Mouse (Mus musculus): ENCODE results near the gene Aldh4a1.
A peak's percentile ranks its signal among the peaks of the same experiment; 100 is the strongest.

Aldh4a1 gene

DNA sequence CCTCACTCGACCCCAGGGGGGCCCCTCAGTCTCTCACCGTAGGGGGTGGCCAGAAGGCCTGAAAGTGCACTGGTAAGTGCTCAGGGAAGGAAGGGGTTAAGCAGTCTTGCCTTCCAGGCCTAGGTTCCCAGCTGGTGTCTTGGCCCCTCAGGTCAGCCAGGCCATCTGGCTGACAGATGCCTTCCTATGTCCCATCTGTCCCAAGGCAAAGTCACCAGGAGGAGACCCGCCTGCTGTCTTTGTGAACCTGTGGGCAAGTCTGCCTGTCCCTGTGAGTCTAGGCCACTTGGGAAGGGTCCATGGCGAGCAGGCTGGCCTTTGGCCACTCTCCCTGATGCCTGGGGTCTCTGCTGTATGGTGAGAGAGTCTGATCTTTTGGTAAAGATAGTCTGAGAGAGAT is 32.2 kb upstream of the Aldh4a1 start:
- DNase-seq = no peak

DNA sequence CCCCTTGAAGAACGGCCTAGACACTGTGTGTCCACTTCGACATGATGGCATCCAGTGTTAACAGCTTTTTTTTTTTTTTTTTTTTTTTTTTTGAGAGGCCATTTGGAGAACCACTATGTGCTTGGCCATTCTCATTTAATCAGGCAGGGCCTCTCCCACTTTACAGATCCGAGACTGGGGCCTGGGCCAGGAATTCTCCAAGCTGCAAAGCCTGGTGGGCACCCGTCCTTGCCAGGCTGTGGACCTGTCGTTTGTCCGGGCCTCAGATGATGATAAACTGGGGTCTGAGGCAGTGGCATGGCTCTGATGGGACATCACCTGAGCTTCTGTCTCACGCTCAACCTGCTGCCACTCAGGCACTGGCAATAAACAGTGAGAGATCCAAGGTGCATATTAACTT is 29.8 kb upstream of the Aldh4a1 start:
- no peak for DNase-seq

DNA sequence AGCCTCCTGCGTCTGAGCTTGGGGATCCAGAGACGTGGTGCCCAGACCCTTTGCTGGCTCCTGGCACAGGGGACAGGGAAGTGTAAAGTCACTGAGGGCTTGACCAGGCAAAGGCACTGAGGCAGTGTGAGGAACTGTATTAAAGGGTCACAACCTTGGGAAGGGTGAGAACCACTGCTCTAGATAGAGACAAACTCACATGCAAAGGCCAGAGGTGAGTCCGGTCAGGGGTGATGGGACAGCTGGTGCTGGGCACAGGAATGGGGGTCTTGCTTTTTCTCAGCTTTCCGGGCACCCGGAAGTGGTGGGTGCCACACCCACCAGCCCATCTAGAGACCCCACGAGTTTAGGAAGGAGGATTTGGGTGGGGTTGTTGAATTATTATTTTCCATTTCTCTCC is 29.3 kb upstream of the Aldh4a1 start:
- no peak for DNase-seq

DNA sequence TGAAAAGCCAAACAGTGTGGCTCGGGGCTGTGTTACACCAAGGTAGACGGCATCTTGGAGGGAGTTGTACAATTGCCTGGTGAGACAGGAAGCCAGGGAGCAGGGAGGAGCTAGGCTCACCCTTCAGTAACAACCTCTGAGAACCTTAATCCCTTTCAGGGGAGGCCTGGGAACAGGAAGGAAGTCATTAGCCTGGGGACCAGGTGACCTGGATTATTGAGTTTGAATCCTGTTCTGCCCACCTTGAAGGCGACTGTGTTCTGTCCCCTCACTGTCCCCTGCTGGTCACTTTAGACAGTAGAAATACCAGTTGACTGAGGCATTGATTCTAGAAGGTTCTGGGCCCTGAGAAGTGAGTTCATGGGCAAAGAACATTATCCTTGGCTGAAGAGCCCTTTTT is 28.6 kb upstream of the Aldh4a1 start:
- no peak for DNase-seq

DNA sequence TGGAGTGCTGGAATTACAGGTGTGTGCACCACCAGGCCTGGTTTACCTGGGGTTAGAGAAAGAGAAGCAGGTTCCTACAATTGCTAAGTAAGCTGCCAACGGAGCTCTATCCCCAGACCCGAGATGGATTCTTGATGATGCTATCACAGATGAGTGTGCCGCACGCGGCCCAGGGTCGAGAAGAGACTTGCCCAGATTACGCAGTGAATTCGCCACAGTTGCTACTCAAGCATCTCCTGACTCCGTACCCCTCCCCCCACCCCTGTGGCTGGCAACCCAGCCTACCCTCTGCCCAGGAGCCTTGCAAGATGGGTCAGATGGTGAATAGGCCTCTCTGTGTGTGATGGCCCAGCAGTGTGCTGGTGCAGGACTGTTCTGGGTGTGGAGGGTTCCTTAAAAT is 26.0 kb upstream of the Aldh4a1 start:
- no peak for DNase-seq

DNA sequence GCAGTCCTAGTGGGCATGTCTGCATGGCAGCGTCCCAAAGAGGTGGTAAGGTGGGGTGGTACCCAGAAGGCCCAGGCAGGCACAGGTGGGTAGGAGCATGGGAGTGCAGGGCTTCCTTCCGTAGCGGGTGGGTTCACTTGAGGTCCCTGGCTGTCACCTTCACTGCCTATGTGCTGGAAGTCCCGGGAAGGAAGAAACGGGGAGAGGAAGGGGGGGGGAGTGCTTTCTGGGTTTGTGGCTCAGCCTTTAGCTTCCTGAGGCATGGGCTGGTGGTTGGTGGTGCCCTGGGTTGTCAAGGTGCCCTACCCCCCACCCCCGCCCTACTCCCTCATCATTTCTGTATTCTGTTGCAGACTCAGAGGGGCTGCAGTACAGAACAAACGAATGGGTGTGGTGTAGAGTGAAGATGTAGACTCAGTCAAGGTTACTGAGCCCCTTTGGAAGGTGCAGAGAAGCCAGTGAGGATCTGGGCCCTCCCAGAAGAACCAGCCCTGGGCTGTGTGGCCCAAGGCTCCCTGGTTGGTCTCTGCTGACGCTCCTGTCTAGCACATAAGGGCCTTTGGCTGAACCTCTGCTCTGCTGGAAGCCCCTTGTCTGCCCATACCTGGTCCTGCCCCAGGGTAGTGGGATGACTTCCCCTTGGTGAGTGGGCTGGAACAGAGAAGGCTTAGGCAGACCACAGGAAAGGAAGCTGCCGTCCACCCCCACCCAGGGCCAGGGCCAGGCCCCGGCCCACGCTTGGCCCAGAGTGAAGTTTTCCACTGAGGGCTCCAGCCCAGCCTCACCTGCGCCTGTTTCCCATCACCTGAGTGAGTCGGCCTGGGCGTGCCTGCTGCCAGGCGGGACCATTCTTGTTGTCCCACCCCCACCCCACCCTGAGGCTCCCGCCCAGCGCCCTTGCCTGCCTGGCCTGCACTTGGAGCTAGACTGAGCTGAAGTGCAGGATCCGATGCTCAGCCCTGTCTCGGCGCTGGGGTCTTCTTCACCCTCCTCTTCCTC is 25.1 kb upstream of the Aldh4a1 start:
- DNase-seq = peak; percentile 25 to 37

DNA sequence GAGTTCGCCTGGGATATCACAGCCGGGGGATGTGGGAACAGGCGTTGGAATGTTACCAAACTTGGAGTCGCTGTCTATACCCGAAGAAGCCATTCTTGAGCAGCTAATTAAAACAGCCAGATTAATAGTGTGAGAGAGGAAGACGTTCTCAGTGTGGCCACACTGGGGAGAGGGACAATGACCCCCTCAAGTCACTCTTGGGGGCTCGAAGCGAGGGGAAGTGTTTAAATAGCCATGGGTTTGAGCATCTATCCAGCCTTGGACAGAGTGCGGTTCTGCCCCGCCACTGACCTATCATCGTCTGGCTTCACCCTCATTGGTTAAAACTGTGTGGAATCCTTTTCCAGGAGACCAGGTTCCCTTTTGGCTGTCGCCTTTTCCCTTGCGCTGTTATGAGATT is 24.3 kb upstream of the Aldh4a1 start:
- DNase-seq = peak; percentile 25 to 47

DNA sequence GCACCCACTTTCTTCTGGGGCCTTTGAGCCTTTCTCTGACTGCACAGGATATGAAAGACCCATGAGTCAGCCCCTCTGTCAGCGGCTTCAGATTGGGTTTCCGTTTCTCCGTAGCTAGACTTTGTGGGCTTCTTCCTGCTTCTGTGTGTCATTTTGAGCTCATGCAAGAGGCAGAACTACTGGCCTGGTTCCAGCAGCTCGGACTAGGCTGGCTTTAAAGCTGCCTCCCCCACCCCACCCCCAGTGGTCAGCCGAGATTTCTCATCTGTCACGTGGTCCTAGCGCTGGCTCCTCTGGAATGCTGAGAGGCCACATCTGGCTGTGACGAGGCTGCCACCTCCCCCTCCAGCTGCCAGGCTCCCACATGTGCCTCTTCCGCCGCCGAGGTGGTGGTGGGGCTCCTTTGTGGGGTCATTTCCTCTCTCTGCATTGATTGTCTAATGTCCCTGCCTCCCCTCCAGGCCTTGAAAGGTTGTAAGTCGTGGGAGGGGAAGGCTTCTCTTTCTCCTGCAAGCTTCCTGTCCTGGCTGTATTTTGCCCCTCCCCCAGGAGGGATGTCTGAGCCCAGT is 23.6 kb upstream of the Aldh4a1 start:
- DNase-seq = peak; percentile 96 to 98

DNA sequence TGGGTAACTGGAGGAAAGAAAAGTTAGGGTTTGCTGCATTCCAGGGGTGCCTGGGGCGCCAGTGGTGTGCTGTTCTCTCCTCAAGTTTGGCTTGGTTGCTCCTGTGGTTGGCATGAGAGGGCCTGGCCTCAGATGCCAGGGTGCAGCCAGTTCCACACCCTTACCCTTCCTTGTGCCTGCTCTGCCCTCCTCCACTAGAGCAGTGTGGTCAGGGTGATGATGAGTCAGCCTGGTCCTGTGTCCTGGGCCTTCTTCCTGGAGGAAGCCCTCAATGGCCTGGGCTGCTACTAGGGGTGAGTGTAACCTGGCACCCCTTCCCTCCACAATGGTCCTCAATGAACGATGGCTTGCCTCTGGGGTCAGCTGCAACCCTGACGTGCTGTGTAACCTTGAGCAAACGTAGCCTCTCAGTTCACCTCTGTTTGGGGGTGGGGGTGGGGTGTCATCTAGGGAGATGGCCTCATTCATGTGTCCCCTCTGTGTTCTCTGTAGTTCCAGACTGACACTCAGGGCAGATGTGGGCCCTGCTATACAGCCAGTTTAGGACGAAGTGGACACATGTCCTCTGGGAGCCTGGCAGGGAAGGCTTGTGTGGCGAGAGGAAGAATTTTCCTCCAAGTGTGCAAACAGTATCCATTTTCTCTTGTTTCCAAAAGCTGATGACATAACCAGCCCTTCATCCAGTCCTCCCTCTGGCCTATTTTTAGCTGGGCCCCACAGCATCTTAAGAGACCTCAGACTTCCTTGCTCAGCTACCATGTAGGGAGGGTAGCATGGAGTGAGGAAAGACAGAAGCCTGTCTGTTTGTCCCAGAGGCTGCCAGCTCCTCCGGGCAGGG is 20.9 kb upstream of the Aldh4a1 start:
- no peak for DNase-seq

DNA sequence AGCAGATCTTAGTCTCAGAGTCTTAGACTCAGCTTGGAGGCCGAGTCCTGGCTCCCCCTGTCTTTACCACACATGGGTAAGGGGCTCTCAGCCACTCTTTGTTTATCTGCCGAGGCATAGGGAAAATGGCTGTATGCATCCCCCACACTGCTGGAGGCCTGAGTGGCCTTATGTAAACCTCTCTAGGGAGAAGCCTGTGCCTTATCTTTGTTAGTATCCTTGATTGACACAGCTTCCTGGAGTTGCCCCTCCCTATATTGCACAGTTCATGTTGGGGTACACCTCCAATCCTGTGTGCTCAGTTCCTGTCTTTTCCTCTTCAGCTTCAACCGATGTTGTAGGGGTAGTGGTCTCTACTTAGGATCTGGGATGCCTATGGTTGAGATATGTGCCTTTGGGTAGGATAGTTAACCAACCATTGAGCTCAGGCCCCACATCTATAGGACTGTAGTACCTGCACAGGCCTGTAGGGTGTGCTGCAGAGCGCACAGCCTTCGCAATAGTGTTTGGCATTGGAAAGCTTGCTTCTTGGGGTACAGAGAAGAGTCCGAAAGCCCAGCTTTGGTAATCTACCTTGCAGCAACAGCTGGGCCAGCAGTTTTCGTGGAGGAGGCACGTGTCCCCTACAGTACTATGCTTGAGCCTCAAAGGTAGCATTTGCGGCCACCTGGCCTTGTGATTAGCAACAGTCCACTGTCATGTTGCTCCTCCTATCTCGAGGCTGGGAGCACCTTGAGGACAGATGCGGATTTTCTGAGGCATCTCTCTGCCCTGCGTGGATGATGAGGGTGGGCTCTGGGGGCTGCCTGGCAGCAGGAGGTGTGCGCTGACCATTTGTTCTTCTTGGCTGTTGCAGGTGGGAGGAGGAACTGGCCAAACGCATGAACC is 20.1 kb upstream of the Aldh4a1 start, which contains the start of gene Gm21969:
TSS of gene Gm21969 (plus strand) at position 830 of the 888 bp plus-strand sequence.
- DNase-seq = peak; percentile 78 to 80

DNA sequence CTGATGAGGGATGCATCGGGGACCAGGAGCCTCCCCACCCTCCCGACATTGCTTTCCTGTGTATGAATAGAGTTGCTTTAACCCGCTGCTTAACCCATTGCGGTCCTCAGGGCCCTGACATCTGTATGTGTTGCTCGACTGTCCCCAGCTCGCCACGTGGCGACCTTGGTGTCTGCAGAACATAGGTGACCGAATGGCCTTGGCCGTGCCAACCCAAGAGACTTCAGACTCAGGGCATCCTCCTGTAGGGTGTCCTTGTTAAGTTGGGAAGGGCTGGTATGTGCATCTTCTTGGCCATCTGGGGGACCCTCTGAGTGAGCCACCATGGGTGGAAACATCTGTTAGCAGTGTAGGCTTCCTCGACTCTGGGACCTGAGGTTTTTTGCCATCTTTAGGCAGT is 17.4 kb upstream of the Aldh4a1 start:
- no peak for DNase-seq

DNA sequence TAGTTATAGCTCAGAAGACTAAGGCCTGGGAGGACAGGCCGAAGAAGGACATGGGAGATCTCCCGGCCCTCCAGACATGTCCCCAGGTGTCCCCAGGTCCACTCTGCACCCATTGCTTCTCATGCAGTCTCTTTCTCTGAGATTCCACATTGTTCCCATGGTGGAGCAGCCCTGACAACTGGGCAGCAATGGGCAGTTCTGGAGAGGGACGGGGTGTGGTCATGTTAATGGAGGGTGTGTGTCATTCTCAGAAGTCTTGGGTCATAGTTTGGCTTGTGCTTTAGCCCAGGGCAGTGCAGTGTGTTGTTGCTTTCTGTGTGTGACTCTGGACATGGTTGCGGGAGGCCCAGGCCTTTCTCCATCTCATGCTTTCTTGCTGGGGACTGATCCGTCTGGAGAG is 15.9 kb upstream of the Aldh4a1 start:
- DNase-seq = no peak

DNA sequence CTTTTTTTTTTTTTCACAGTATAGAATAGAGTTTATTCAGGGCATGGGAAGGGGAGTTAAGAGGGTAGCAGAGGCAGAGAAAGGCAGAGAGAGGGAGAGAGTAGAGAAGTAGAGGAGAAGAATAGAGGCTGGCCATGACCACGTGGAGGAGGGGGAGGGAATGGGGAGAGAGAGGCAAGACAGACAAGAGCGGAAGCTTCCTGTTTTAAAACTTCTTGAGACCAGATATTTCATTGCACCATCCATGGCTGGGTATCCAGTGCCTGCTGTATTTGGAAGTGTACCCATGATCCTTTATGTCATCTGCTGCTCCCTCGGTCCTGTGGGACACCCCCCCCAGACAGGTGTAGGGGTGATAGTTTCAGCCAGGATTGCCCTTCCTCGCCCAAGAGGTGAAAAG is 13.7 kb upstream of the Aldh4a1 start:
- DNase-seq = no peak

DNA sequence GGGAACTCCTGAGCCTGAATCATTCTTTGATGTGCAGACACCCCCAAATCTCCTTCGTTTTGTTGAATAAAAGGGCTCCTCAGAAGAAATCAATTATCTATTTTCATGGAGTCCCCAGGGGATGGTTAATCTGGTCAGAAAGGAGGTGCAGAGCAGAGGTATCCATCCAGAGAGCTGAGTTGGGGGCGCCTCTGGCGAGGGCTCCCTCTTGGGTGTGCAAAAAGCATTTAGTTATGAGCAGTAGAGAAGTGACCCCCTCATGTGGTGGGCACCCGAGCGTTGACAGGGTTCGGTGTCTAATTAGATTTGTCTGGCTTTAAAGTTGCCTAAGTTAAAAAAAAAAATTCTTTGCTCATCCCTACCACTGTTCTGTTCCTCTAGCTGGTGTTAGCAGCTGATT is 11.7 kb upstream of the Aldh4a1 start:
- DNase-seq = no peak

DNA sequence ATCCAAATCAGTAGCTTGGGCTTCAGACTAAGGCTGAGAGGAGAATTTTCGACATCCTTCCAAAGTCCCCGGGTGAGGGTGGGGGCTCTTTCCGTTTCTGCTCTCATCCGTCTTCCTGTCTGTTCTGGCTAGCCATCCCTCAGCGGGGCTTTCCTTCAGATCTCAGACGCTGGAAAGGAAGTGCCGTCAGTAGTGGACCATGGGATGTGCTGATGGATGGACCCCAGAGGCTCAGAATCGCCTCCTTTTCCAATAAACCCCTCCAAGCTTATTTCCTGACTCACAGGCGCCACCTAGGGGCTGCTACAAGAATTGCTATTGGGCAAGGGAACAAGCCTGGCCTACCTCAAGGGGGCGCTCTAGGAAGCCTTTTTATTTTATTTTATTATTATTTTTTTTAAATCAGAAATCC is 11.1 kb upstream of the Aldh4a1 start:
- peak; percentile 92 for DNase-seq

DNA sequence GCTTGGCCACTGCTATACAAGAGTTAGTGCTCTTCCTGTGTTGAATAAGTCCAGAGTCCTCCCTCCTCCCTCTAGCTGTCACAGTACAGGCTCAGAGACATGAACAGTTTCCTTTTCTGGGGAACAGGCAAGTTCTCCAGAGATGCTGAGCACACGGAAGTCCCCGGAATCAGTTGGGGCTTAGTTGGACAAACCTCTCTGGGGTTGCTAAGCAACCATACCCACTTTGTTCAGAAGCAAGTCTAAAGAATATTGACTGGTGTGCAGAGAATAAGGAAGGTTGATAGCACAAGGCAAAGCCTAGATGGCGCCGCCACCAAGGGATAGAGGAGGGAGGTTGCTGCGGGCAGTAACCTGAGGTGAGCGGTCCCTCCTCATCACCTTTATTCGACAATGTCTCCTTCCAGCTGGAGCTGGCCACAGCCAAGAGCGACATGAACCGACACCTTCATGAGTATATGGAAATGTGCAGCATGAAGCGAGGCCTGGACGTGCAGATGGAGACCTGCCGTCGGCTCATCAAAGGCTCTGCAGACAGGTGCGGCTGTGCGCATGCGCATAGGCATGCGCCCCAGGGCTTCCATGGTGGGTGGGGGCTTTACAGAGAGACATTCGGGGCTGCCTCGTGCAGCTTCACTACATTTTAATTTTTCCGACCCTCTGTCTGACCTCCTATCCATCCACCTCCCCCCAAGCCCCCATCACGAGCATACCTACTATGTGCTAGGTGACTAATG is 8.0 kb upstream of the Aldh4a1 start:
- DNase-seq = no peak

DNA sequence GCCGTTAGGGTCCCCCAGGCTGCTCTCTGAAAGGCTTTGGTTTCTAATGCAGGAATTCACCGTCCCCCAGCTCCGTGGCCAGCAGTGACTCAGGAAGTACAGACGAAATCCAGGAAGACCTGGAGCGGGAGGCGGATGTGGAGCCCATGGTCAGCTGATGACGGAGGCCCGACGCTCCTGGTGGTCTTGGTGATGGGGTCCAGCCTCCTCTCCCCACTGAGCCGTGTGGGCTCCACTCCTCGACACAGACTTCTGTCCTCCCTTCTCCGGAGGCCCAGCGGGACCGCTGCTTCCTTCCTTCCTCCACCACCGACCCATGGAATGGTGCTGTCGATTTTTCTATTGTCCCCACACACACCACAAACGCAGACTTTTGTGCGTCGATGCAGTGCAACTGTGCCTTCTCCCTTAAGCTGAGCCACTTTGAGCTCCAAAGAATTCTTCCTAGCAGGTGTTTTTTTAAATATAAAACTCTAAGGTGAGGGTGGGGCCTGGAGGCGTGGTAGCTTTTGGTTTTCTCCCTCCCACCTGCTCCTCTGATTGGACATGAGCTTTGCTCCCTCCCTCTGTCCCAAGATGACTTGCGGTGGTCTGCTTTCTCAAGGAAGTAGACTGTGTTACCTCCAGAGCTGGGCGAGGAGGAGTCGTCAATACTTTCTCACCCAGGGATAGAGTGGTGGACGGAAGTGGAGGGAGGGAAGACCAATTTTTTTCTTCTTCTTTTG is 6.2 kb upstream of the Aldh4a1 start:
- DNase-seq = peak in 1 of 2 experiments; percentile 70

DNA sequence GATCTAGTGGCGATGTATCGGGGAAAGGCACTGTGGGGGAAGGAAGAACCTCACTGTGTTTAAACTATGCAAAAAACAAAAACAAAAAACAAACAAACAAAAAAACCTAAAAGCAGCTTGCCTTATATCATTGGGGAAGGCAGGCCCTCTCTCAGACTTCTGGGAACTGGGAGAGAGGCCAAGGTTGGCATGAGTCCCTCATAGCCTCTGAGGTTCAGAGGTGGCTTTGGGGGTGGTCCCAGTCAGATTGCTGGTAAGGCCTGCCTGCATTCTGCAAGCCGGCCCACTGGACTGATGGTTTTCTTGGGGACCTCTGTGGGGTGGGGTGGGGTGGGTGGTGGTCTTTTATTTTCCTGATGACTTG is 5.7 kb upstream of the Aldh4a1 start:
- no peak for DNase-seq

DNA sequence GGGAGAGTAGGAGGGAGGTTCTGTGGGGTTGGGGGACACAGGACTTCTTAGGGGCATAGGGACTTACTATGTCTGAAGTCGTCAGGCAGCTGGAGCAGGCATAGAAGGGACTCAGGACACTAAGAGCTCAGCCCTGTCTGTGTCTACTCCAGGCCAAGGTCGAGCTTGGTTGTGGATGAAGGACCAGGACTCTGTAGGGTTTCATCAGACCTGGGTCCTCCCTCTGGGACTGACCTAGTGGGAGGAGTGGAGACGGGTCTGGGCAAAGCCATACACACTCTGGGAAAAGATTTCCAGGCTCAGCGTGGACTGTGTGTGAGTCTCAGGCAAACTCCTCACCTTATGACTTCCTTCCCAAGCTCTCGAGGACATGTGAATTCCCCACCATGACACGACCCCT is 2.9 kb upstream of the Aldh4a1 start:
- no peak for DNase-seq

DNA sequence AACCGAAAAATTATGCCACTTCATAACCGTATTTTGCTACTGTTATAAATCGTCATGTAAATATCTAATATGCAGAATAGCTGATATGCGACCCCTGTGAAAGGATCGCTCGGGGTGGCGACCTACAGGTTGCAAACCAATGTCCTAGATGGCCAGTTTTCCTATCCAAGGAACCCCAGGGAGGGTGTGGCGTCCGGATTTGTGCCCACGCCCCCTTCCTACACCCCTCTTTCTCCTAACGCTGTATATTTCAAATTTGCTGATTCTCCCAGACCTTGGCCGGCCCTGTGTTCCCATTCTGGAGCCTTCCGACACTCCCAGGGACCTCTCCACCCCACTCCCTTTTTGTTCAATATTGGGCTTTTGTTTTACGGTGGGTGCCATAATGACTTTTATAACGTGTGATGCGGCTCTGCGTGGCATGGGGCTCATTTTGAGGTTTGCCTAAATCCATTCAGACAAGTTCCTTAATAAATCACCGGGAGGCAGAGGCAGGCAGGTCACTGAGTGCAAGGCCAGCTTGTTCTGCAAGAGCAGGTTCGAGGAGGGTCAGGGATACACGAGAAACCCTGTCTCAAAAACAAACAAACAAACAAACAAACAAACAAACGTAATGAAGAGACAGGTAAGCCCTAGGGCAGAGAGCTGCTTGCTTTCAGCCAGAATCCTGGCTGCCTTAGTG is 909 bp downstream of the Aldh4a1 start:
- no peak for DNase-seq
